Mouse (Mus musculus): ENCODE results near the gene Carf.

Gene Carf

GRCm38 (mm10) chr1:60179932-60180783 is 82.1 kb downstream of the Carf start, which contains the start of gene Nbeal1:
Nbeal1 (plus strand) TSS chr1:60180599.
- peak; percentile 100 for DNase-seq (ENCODE audit: inconsistent ontology term)

DNA sequence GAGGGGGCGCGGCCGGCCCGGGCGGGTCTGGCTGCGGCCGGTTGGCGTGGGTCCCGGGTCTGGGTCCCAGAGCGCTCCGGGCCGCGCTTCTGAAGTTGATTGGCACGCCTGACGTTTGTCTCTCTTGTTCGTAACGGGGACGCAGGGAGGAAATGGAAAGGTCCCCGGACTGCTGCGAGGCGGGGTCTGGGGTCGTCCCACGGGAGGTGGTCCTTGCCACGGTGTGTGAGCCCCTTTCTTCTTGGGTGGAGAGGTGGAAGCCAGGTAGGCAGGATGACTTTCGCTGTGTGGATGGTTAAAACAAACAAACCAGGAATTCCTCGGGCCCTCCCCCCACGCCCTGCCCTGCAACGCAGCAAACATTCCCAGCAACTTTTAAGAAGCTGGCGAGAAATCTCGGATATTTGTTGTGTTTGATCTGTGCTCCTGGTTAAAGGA is 82.8 kb downstream of the Carf start:
- DNase-seq (ENCODE audit: inconsistent ontology term): peak; percentile 71

GRCm38 (mm10) chr1:60188454-60188853 is 90.4 kb downstream of the Carf start:
- no peak for DNase-seq (ENCODE audit: inconsistent ontology term)

DNA sequence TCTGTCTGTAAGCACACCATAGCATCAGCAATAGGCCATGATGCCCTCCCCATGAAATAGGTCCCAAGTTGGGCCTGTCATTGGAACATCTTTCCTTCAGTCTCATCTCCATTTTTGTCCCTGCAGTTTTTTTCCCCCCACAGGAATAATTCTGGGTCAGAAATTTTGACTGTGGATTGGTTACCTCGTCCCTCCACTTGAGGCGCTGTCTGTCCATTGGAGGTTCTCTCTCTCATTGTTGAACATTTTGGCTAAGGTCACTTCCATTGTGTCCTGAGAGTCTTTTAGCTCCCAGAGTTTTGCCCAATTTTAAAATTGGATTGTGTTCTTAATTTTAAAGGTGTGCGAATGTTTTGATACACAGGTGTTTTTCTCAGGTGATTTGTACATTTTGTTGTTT is 98.8 kb downstream of the Carf start:
- DNase-seq (ENCODE audit: inconsistent ontology term): no peak

DNA sequence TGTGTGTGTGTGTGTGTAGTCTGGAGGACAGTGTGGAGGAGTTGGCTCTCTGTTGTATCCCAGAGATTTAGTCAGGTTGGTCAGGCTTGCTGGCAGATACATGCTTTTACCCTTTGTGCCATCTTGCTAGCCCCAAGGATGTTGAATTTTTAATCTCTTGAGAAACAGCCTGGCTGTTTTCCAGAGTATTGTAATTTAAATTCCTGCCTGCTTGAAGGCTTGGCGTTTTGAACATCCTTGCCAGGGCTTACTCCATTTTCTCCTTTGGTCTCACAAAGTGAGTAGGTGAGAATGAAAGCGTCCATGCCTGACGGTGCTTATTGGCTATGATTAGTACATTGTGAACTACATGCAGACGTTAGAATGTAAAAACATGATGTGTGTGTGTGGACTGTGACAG is 101.0 kb downstream of the Carf start:
- no peak for DNase-seq (ENCODE audit: inconsistent ontology term)
